Mouse (Mus musculus): Measurements from ENCODE around the gene Gpbp1. TPM values are rescaled to one million over a fixed set of nuclear protein-coding genes. Genes with fewer than 3 reads are reported as not detected.

The Gpbp1 gene
- polyA plus RNA-seq, 1 experiment from 2014 or later, result 93.6 TPM

DNA sequence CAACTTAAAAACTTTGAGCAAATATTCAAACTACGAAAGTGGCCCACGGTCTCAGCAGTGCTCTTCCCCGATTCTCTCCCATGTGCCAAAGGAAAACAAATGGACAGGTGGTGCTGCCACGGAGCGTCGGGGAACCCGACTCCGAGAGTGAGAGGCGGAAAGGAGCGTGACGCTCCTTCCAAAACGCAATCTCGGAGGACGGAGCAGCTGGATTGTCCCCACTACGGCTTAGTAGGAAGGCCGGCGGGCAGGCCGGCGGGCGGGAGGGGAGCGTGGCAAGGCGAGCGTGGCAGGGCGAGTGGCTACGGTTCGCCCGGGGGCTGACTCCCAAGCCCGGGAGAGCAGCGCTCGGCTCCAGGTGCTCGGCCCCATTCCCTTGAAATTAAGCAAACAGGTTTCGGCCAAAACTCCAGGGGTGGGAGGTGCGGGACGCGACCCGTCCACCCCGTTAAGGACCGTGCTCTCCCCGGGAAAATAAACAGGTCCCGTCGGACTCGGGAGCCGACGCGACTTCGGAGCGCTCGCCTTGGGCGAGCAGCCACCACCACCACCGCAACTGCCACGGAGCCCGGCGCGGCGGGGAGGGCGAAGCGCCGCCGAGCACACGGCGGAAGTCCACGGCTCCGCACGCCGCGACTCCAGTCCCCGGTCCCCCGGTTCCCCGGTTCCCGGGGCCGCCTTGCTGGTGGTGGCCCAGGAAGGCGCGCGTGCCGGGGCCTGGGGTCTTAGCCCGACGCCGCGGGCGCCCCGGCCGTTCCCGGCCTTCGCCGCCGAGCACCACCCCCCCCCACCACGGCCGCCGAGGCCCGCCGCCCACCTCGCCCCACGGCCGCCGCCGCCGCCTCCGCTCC is 1.0 kb downstream of the Gpbp1 start:
- WGBS, result under 1% methylated on average over 72 of the region's 98 CpGs
- ATAC-seq, result no peak; the same call in 1 of the 2 replicates
- H3K4me3 ChIP-seq (ENCODE audit: low read depth, low read length), result peak overlapping the region; percentile 88
- H3K27me3 ChIP-seq (ENCODE audit: control insufficient read depth, insufficient read depth, low read depth, low read length), result peaks cover 13% of the 10 kb centered on the region
- no peaks in the 10 kb centered on the region for H3K36me3 ChIP-seq (ENCODE audit: control insufficient read depth, insufficient read depth, low read length)
- H3K27ac ChIP-seq (ENCODE audit: low read length), result peak overlapping the region; percentile 98
- peak overlapping the region; percentile 85 for H3K9ac ChIP-seq (ENCODE audit: low read depth, low read length)
- no peaks in the 10 kb centered on the region for H3K9me3 ChIP-seq (replicated peaks; ENCODE audit: control insufficient read depth, low read length, poor library complexity, severe bottlenecking)
- H3K4me1 ChIP-seq (ENCODE audit: control insufficient read depth, insufficient read depth, low read length), result peaks cover 29% of the 10 kb centered on the region
- H3K4me2 ChIP-seq (ENCODE audit: low read length), result peak overlapping the region; percentile 93

DNA sequence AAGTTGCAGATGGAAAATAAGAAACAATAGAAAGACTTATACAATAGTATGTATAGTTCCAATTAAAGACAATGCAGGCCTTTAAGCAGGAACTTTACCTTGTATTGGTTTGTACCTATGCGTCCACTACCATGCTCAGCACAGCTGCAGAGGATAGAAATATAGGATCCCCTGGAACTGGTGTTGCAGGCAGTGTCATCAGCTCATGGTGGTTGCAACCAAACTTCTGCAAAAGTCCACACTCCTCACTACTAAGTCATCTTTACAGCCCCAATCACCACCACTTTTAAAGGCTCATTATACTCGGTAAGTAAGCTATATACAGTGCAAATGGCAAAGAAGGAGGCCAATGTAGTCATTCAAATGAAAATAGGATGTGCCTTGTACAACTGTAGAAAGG is 12.2 kb downstream of the Gpbp1 start:
- H3K27me3 ChIP-seq (ENCODE audit: control insufficient read depth, insufficient read depth, low read depth, low read length), result no peaks in the 10 kb centered on the region
- H3K4me2 ChIP-seq (ENCODE audit: low read length), result no peak overlapping the region
- no peak overlapping the region for H3K4me3 ChIP-seq (ENCODE audit: low read depth, low read length)
- 81% methylated on average over 2 of the region's 2 CpGs for WGBS
- no peak overlapping the region for H3K9ac ChIP-seq (ENCODE audit: low read depth, low read length)
- no peaks in the 10 kb centered on the region for H3K36me3 ChIP-seq (ENCODE audit: control insufficient read depth, insufficient read depth, low read length)
- H3K4me1 ChIP-seq (ENCODE audit: control insufficient read depth, insufficient read depth, low read length), result peaks cover 37% of the 10 kb centered on the region
- ATAC-seq, result no peak
- H3K27ac ChIP-seq (ENCODE audit: low read length), result no peak overlapping the region
- H3K9me3 ChIP-seq (replicated peaks; ENCODE audit: control insufficient read depth, low read length, poor library complexity, severe bottlenecking), result no peaks in the 10 kb centered on the region

DNA sequence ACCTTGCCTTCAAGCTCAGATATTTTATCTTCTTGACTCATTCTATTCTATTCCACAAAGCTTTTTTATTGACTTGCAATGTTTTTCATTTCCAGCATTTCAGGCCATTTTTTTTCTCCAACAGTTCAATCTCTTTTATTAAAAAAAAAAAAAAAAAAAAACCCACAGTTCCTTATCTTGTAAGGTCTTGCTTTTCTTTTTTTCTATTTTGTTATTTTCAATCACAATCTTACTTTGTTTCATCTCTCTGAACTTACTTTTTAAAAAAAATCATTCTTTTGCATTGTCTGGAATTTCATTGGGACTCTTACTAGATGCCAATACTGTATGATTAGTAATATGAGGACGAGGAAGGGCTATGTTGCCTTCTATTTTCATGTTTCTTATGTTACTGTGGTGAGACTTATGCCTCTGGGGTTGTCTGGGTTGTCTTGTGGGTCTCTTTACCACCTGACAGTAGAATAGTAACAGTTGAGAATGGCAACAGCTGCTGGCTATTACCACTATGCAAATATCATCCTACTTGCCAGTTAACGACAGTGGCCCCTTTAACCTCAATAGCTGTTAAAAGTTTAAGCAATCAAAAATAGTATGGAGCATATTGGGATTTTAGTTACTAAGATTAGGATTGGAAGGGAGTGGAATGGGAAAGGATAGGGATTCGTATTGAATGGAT is 19.2 kb downstream of the Gpbp1 start:
- Histone ChIP-seq H3K9ac (ENCODE audit: low read depth, low read length) (no peak overlapping the region), H3K4me3 (ENCODE audit: low read depth, low read length) (no peak overlapping the region), H3K9me3 (replicated peaks; ENCODE audit: control insufficient read depth, low read length, poor library complexity, severe bottlenecking) (no peaks in the 10 kb centered on the region), H3K4me1 (ENCODE audit: control insufficient read depth, insufficient read depth, low read length) (peaks cover 16% of the 10 kb centered on the region), H3K36me3 (ENCODE audit: control insufficient read depth, insufficient read depth, low read length) (no peaks in the 10 kb centered on the region), H3K4me2 (ENCODE audit: low read length) (no peak overlapping the region), H3K27me3 (ENCODE audit: control insufficient read depth, insufficient read depth, low read depth, low read length) (no peaks in the 10 kb centered on the region), H3K27ac (ENCODE audit: low read length) (no peak overlapping the region)
- ATAC-seq, result no peak
- WGBS, result 82% methylated on average over 3 of the region's 3 CpGs

DNA sequence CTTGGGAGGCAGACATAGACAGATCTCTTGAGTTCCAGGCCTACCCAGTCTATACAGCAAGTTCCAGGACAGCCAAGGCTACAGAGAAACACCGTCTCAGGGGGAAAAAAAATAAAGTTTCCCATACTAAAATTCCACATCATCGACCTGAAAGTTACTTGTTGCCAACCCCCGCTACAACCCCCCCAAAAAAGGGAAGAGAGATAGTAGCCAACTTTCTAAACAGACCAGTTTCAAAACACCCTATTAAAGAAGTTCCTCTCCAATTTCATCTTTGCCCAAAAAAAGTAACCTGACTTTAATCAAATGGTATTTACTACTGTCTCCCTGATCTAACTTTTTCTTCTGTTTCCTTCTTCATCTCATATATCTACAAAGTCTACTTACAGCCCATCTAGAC is 22.6 kb downstream of the Gpbp1 start:
- no peak overlapping the region for H3K4me3 ChIP-seq (ENCODE audit: low read depth, low read length)
- 90% methylated on average over 3 of the region's 3 CpGs for WGBS
- no peaks in the 10 kb centered on the region for H3K9me3 ChIP-seq (replicated peaks; ENCODE audit: control insufficient read depth, low read length, poor library complexity, severe bottlenecking)
- H3K9ac ChIP-seq (ENCODE audit: low read depth, low read length), result no peak overlapping the region
- 0 out of 2 replicates have a peak, but pooled peaks cover 5% of the 10 kb centered on the region for H3K4me1 ChIP-seq (ENCODE audit: control insufficient read depth, insufficient read depth, low read length)
- no peaks in the 10 kb centered on the region for H3K27me3 ChIP-seq (ENCODE audit: control insufficient read depth, insufficient read depth, low read depth, low read length)
- peaks cover 2% of the 10 kb centered on the region; the same call in 1 of the 2 replicates for H3K36me3 ChIP-seq (ENCODE audit: control insufficient read depth, insufficient read depth, low read length)
- H3K27ac ChIP-seq (ENCODE audit: low read length), result no peak overlapping the region
- no peak overlapping the region for H3K4me2 ChIP-seq (ENCODE audit: low read length)
- no peak for ATAC-seq

DNA sequence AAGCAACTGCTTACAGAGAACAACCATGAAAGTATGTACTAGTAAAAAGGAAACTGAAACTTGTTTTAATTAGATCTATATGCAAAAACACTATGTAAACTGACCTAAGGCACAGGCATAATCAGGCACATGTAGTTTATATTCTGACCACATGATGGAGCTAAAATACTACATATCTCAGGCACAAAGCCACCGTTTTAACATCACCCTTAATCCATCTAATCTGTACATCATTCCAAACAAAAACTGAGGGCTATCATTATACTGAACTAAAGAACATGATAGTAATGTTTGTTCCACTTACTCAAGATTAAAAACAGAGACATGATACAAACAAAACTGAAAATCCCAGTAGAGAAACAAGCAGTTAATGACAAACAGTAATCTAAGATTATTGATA is 28.5 kb downstream of the Gpbp1 start:
- no peak overlapping the region for H3K9ac ChIP-seq (ENCODE audit: low read depth, low read length)
- H3K36me3 ChIP-seq (ENCODE audit: control insufficient read depth, insufficient read depth, low read length), result peaks cover 2% of the 10 kb centered on the region; the same call in 1 of the 2 replicates
- no peak for ATAC-seq
- WGBS, result 0% methylated on average over 1 of the region's 1 CpGs
- H3K27ac ChIP-seq (ENCODE audit: low read length), result no peak overlapping the region
- no peaks in the 10 kb centered on the region for H3K27me3 ChIP-seq (ENCODE audit: control insufficient read depth, insufficient read depth, low read depth, low read length)
- H3K4me2 ChIP-seq (ENCODE audit: low read length), result no peak overlapping the region
- no peaks in the 10 kb centered on the region for H3K9me3 ChIP-seq (replicated peaks; ENCODE audit: control insufficient read depth, low read length, poor library complexity, severe bottlenecking)
- H3K4me1 ChIP-seq (ENCODE audit: control insufficient read depth, insufficient read depth, low read length), result peaks cover 3% of the 10 kb centered on the region; the same call in 1 of the 2 replicates
- H3K4me3 ChIP-seq (ENCODE audit: low read depth, low read length), result no peak overlapping the region

DNA sequence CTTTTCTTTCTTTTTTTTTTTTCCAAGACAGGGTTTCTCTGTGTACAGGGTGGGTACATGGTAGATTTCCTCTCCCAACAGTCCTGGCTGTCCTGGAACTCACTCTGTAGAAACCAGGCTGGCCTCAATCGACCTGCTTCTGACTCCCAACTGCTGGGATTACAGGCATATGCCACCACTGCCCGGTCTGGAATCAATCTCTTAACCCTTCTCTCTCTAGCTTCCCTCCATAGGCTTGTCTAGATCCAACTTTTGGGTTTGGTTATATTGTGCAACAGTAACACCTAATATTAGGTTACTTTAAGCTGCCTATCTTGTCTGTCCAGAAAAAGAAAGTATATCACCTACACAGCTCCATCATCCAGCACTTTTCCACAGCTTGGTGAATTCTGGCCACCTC is 33.1 kb downstream of the Gpbp1 start:
- Histone ChIP-seq H3K4me2 (ENCODE audit: low read length) (no peak overlapping the region), H3K9ac (ENCODE audit: low read depth, low read length) (no peak overlapping the region), H3K36me3 (ENCODE audit: control insufficient read depth, insufficient read depth, low read length) (peaks cover 3% of the 10 kb centered on the region; the same call in 1 of the 2 replicates), H3K27me3 (ENCODE audit: control insufficient read depth, insufficient read depth, low read depth, low read length) (no peaks in the 10 kb centered on the region), H3K27ac (ENCODE audit: low read length) (no peak overlapping the region), H3K9me3 (replicated peaks; ENCODE audit: control insufficient read depth, low read length, poor library complexity, severe bottlenecking) (no peaks in the 10 kb centered on the region), H3K4me3 (ENCODE audit: low read depth, low read length) (no peak overlapping the region), H3K4me1 (ENCODE audit: control insufficient read depth, insufficient read depth, low read length) (no peaks in the 10 kb centered on the region; the same call in 1 of the 2 replicates)
- no peak for ATAC-seq
- WGBS, result 68% methylated on average over 2 of the region's 2 CpGs

DNA sequence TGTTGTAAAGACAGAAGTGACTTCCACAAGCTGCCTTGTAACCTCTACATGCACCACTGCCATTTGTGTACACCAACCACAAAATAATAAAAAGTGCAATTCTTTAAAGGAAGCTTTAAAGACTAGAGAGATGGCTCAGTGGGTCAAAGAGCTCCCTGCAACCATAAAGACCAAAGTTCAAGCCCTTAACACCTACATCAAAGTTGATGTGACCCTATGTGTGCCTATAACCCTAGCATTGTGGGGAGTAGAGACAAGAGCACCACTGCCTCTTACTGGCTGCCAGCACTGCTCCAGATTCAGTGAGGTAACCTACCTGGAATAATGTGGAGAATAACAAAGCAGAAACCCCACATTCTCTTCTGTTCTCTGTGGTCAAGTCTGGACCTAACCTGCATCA is 45.6 kb downstream of the Gpbp1 start:
- H3K36me3 ChIP-seq (ENCODE audit: control insufficient read depth, insufficient read depth, low read length), result 0 out of 2 replicates have a peak, but pooled peaks cover 4% of the 10 kb centered on the region
- no peaks in the 10 kb centered on the region for H3K9me3 ChIP-seq (replicated peaks; ENCODE audit: control insufficient read depth, low read length, poor library complexity, severe bottlenecking)
- H3K4me2 ChIP-seq (ENCODE audit: low read length), result no peak overlapping the region
- no peak overlapping the region for H3K27ac ChIP-seq (ENCODE audit: low read length)
- no peak for ATAC-seq
- H3K4me1 ChIP-seq (ENCODE audit: control insufficient read depth, insufficient read depth, low read length), result no peaks in the 10 kb centered on the region
- H3K9ac ChIP-seq (ENCODE audit: low read depth, low read length), result no peak overlapping the region
- no peaks in the 10 kb centered on the region for H3K27me3 ChIP-seq (ENCODE audit: control insufficient read depth, insufficient read depth, low read depth, low read length)
- no peak overlapping the region for H3K4me3 ChIP-seq (ENCODE audit: low read depth, low read length)

DNA sequence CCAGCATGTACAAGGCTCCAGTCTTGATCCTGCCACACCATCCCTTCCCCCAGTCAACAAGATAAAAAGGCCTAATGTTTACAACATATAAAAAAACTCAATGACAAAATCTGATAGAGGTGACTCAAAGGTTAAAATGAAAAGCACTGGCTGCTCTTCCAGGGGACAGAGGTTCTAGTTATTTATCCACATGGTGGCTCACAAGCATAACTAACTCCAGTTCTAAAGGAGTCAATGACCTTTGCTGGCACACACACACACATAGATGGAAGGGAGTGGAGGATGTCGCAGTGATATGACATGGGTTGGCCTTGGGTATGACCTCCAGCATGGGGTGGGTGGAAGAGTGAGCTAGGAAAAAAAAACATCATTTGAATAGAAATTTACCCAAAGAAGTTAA is 58.7 kb downstream of the Gpbp1 start:
- no peaks in the 10 kb centered on the region for H3K27me3 ChIP-seq (ENCODE audit: control insufficient read depth, insufficient read depth, low read depth, low read length)
- ATAC-seq, result no peak
- H3K4me1 ChIP-seq (ENCODE audit: control insufficient read depth, insufficient read depth, low read length), result no peaks in the 10 kb centered on the region
- WGBS, result 81% methylated on average over 1 of the region's 1 CpGs
- no peaks in the 10 kb centered on the region for H3K9me3 ChIP-seq (replicated peaks; ENCODE audit: control insufficient read depth, low read length, poor library complexity, severe bottlenecking)
- no peak overlapping the region for H3K4me2 ChIP-seq (ENCODE audit: low read length)
- no peak overlapping the region for H3K9ac ChIP-seq (ENCODE audit: low read depth, low read length)
- no peak overlapping the region for H3K27ac ChIP-seq (ENCODE audit: low read length)
- no peak overlapping the region for H3K4me3 ChIP-seq (ENCODE audit: low read depth, low read length)
- peaks cover 6% of the 10 kb centered on the region; the same call in 1 of the 2 replicates for H3K36me3 ChIP-seq (ENCODE audit: control insufficient read depth, insufficient read depth, low read length)

DNA sequence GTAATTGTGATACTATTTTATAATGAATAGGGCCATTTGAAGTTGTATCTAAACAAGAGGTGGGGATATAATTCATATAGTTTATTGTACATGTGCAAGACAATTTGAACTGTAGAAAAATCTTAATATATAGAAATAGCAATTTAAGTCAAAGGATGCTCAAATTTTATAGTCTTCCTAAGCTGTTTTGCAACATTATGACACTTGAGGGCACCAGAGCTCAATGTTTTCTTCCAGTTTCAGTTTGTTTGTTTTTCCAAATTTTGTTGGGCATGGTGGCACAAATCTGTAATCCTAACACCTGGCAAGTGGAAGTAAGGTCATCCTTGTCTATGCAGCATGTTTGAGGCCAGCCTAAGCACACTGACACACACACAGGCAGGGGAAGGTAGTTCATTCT is 68.6 kb downstream of the Gpbp1 start:
- Histone ChIP-seq H3K4me3 (ENCODE audit: low read depth, low read length) (no peak overlapping the region), H3K4me2 (ENCODE audit: low read length) (no peak overlapping the region), H3K27ac (ENCODE audit: low read length) (no peak overlapping the region), H3K36me3 (ENCODE audit: control insufficient read depth, insufficient read depth, low read length) (peaks cover 7% of the 10 kb centered on the region; the same call in 1 of the 2 replicates), H3K9me3 (replicated peaks; ENCODE audit: control insufficient read depth, low read length, poor library complexity, severe bottlenecking) (no peaks in the 10 kb centered on the region), H3K9ac (ENCODE audit: low read depth, low read length) (no peak overlapping the region), H3K4me1 (ENCODE audit: control insufficient read depth, insufficient read depth, low read length) (no peaks in the 10 kb centered on the region), H3K27me3 (ENCODE audit: control insufficient read depth, insufficient read depth, low read depth, low read length) (no peaks in the 10 kb centered on the region)
- no peak for ATAC-seq

Measured in midbrain, embryonic 16.5 days (tissue).